7 mouse cellular contexts compared by ENCODE assay signal in the genomic region with DNA sequence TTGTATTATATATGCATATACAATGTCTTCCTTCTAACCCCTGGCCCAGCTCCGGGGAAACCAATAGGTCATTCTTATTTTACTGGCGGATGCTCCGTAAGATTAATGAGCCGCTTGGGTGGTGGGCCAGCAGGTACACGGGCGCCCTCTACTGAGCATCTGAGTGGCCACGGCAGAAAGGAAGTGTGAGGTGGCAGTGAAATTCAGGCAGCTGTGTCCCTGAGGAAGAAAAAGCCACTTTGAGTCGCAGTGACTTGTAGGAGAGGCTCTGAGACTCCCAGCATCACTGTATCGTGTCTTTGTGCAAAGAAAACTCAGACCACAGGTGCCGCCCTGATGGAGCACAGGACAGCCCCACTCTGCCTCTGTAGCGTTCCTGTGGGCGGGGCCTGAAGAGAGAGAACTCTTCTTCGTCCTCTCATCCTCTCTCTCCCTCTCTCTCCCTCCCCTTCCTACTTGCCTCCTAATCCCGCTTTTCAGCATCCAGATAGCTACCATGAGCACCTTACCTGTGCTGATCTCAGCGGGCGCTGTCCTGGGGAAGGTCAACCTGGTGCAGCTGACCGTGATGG. TPM values are rescaled to one million over a fixed set of nuclear protein-coding genes. Genes with fewer than 3 reads are reported as not detected.
DNase-seq lines count a peak whose midpoint lies in the region; ATAC-seq lines count a peak whose summit lies in the region.

No protein-coding gene starts in this region.

- no peaks in the 10 kb centered on the region for H3K36me3 ChIP-seq in intestine, embryonic 16.5 days (ENCODE audit: control insufficient read depth, insufficient read depth, low read length)
- no peaks in the 10 kb centered on the region; the same call in 1 of the 2 replicates for H3K36me3 ChIP-seq in limb, embryonic 11.5 days (ENCODE audit: control insufficient read depth, insufficient read depth, low read length)
- no peaks in the 10 kb centered on the region for H3K36me3 ChIP-seq in midbrain, embryonic 12.5 days

- peak overlapping the region; percentile 33 for H3K4me3 ChIP-seq in intestine, embryonic 16.5 days (ENCODE audit: low read length)
- peak overlapping the region; percentile 19 for H3K4me3 ChIP-seq in limb, embryonic 11.5 days (ENCODE audit: low read depth, low read length)
- H3K4me3 ChIP-seq in midbrain, embryonic 12.5 days: peak overlapping the region; percentile 36

- H3K9ac ChIP-seq in intestine, embryonic 16.5 days (ENCODE audit: low read depth, low read length): peak overlapping the region; percentile 27; the same call in 1 of the 2 replicates
- no peak overlapping the region for H3K9ac ChIP-seq in limb, embryonic 11.5 days (ENCODE audit: low read length)
- H3K9ac ChIP-seq in midbrain, embryonic 12.5 days (replicated peaks): 0 out of 2 replicates have a peak overlapping the region, but pooled peaks have one; percentile 39

- peak; percentile 50 for ATAC-seq in intestine, embryonic 16.5 days
- no peak for ATAC-seq in limb, embryonic 11.5 days (ENCODE audit: insufficient number of reproducible peaks, low FRiP score, low TSS enrichment, low read depth)
- ATAC-seq in midbrain, embryonic 12.5 days (ENCODE audit: low FRiP score, low read depth): no peak

- DNase-seq in adrenal gland, adult 2 months: peak; percentile 75
- peak; percentile 83 for DNase-seq in embryo, embryonic 11 days
- DNase-seq in gastrocnemius, postnatal 36 days: peak; percentile 53 to 56
- DNase-seq in limb, embryonic 11.5 days (ENCODE audit: low spot score): peak; percentile 83
- peak; percentile 44 for DNase-seq in spleen, adult 12 weeks (ENCODE audit: low spot score)

- peaks cover 5% of the 10 kb centered on the region; the same call in 1 of the 2 replicates for H3K4me1 ChIP-seq in intestine, embryonic 16.5 days (ENCODE audit: control insufficient read depth, insufficient read depth, low read length)
- no peaks in the 10 kb centered on the region for H3K4me1 ChIP-seq in limb, embryonic 11.5 days (ENCODE audit: control insufficient read depth, insufficient read depth, low read length)
- H3K4me1 ChIP-seq in midbrain, embryonic 12.5 days: peaks cover 6% of the 10 kb centered on the region; the same call in 1 of the 2 replicates

- intact Hi-C loops in gastrocnemius, postnatal 36 days (cut with DNase I): no loop called here

- no peaks in the 10 kb centered on the region for H3K9me3 ChIP-seq in intestine, embryonic 16.5 days (ENCODE audit: control insufficient read depth, low read length)
- no peaks in the 10 kb centered on the region for H3K9me3 ChIP-seq in limb, embryonic 11.5 days (ENCODE audit: control insufficient read depth, low read length)
- H3K9me3 ChIP-seq in midbrain, embryonic 12.5 days: no peaks in the 10 kb centered on the region

- 4% methylated on average over 17 of the region's 17 CpGs for WGBS in intestine, embryonic 16.5 days
- 2% methylated on average over 17 of the region's 17 CpGs for WGBS in limb, embryonic 11.5 days
- WGBS in midbrain, embryonic 12.5 days: 2% methylated on average over 17 of the region's 17 CpGs

- H3K4me2 ChIP-seq in intestine, embryonic 16.5 days (ENCODE audit: low read depth, low read length): peak overlapping the region; percentile 65
- peak overlapping the region; percentile 52 for H3K4me2 ChIP-seq in limb, embryonic 11.5 days (ENCODE audit: low read depth, severe bottlenecking)
- peak overlapping the region; percentile 61 for H3K4me2 ChIP-seq in midbrain, embryonic 12.5 days (replicated peaks)

- 0 out of 2 replicates have a peak, but pooled peaks cover 2% of the 10 kb centered on the region for H3K27me3 ChIP-seq in intestine, embryonic 16.5 days (replicated peaks; ENCODE audit: control insufficient read depth, insufficient read depth, low read length)
- no peaks in the 10 kb centered on the region for H3K27me3 ChIP-seq in limb, embryonic 11.5 days (ENCODE audit: control insufficient read depth, insufficient read depth, low read length)
- H3K27me3 ChIP-seq in midbrain, embryonic 12.5 days: no peaks in the 10 kb centered on the region

- no peak overlapping the region for H3K27ac ChIP-seq in intestine, embryonic 16.5 days (ENCODE audit: low read length)
- no peak overlapping the region for H3K27ac ChIP-seq in limb, embryonic 11.5 days (replicated peaks; ENCODE audit: low read depth, low read length)
- no peak overlapping the region for H3K27ac ChIP-seq in midbrain, embryonic 12.5 days (replicated peaks)

RNA-seq across cellular contexts. Expression of a gene that starts 15.2 kb away (rescaled TPM):
- total RNA-seq in adrenal gland, adult 2 months (2021): not detected
- 0.09 and 0.12 TPM in 2 replicates for polyA plus RNA-seq in adrenal gland, adult 2 months (2012; rRNA removed)
- total RNA-seq in gastrocnemius, postnatal 36 days (2021): not detected
- 3.6 and 10.1 TPM in 2 replicates for polyA plus RNA-seq in intestine, embryonic 16.5 days (2015; fragmentation: Nextera tagmentation; extraction: Ambion mirVana)
- polyA plus RNA-seq in limb, embryonic 11.5 days (2014; fragmentation: Nextera tagmentation; extraction: Ambion mirVana): 12.6 and 14.8 TPM in 2 replicates
- 7.3 and 8.9 TPM in 2 replicates for polyA plus RNA-seq in midbrain, embryonic 12.5 days (2016; fragmentation: Nextera tagmentation; extraction: Ambion mirVana)

RNA-seq across cellular contexts. Expression of a gene that starts 26.4 kb away (rescaled TPM):
- 10 to 100 TPM; 35.6 to 37.1 TPM for total RNA-seq in adrenal gland, adult 2 months (2021)
- 14.2 and 15.6 TPM in 2 replicates for polyA plus RNA-seq in adrenal gland, adult 2 months (2012; rRNA removed)
- total RNA-seq in gastrocnemius, postnatal 36 days (2021): 10 to 100 TPM; 15.0 to 17.0 TPM
- 22.5 and 25.7 TPM in 2 replicates for polyA plus RNA-seq in intestine, embryonic 16.5 days (2015; fragmentation: Nextera tagmentation; extraction: Ambion mirVana)
- 41.5 and 45.4 TPM in 2 replicates for polyA plus RNA-seq in limb, embryonic 11.5 days (2014; fragmentation: Nextera tagmentation; extraction: Ambion mirVana)
- polyA plus RNA-seq in midbrain, embryonic 12.5 days (2016; fragmentation: Nextera tagmentation; extraction: Ambion mirVana): 84.7 and 95.0 TPM in 2 replicates

RNA-seq across cellular contexts. Expression of a gene that starts 35.3 kb away (rescaled TPM):
- total RNA-seq in adrenal gland, adult 2 months (2021): 100 to 1,000 TPM; 231 to 336 TPM
- polyA plus RNA-seq in adrenal gland, adult 2 months (2012; rRNA removed): 150 and 191 TPM in 2 replicates
- 10 to 100 TPM; 28.0 to 28.9 TPM for total RNA-seq in gastrocnemius, postnatal 36 days (2021)
- polyA plus RNA-seq in intestine, embryonic 16.5 days (2015; fragmentation: Nextera tagmentation; extraction: Ambion mirVana): 146 and 155 TPM in 2 replicates
- polyA plus RNA-seq in limb, embryonic 11.5 days (2014; fragmentation: Nextera tagmentation; extraction: Ambion mirVana): 145 and 154 TPM in 2 replicates
- 164 and 167 TPM in 2 replicates for polyA plus RNA-seq in midbrain, embryonic 12.5 days (2016; fragmentation: Nextera tagmentation; extraction: Ambion mirVana)

RNA-seq across cellular contexts. Expression of a gene that starts 43.9 kb away (rescaled TPM):
- total RNA-seq in adrenal gland, adult 2 months (2021): 100 to 1,000 TPM; 313 to 460 TPM
- polyA plus RNA-seq in adrenal gland, adult 2 months (2012; rRNA removed): 2,634 and 2,855 TPM in 2 replicates
- 100 to 1,000 TPM; 146 to 182 TPM for total RNA-seq in gastrocnemius, postnatal 36 days (2021)
- 462 and 467 TPM in 2 replicates for polyA plus RNA-seq in intestine, embryonic 16.5 days (2015; fragmentation: Nextera tagmentation; extraction: Ambion mirVana)
- 345 and 367 TPM in 2 replicates for polyA plus RNA-seq in limb, embryonic 11.5 days (2014; fragmentation: Nextera tagmentation; extraction: Ambion mirVana)
- 525 and 549 TPM in 2 replicates for polyA plus RNA-seq in midbrain, embryonic 12.5 days (2016; fragmentation: Nextera tagmentation; extraction: Ambion mirVana)

RNA-seq across cellular contexts. Expression of a gene that starts 51.2 kb away (rescaled TPM):
- total RNA-seq in adrenal gland, adult 2 months (2021): 10 to 100 TPM; 85.5 to 97.8 TPM
- 7.0 and 8.6 TPM in 2 replicates for polyA plus RNA-seq in adrenal gland, adult 2 months (2012; rRNA removed)
- 10 to 100 TPM; 31.4 to 39.2 TPM for total RNA-seq in gastrocnemius, postnatal 36 days (2021)
- 62.6 and 65.0 TPM in 2 replicates for polyA plus RNA-seq in intestine, embryonic 16.5 days (2015; fragmentation: Nextera tagmentation; extraction: Ambion mirVana)
- 69.8 and 75.6 TPM in 2 replicates for polyA plus RNA-seq in limb, embryonic 11.5 days (2014; fragmentation: Nextera tagmentation; extraction: Ambion mirVana)
- 74.0 and 76.5 TPM in 2 replicates for polyA plus RNA-seq in midbrain, embryonic 12.5 days (2016; fragmentation: Nextera tagmentation; extraction: Ambion mirVana)
